Mouse (Mus musculus) brain, embryonic 14.5 days (tissue): ENCODE measurements around the gene Fap.

ENCODE experiments used
- CTCF ChIP-seq: fragments of 200-500 bp; IDR thresholded peaks from 2 replicates; pipeline ENCODE4 v1.5.1; 2012; ENCODE audit warnings: inconsistent platforms, mild to moderate bottlenecking, moderate library complexity, borderline replicate concordance; ENCODE audit not compliant: insufficient read depth, insufficient read length; ENCODE audit errors: extremely low read depth
- POLR2A ChIP-seq: fragments of 200-500 bp; IDR thresholded peaks from 2 replicates; pipeline ENCODE4 v1.6.1; 2012; ENCODE audit warnings: mild to moderate bottlenecking, inconsistent platforms, borderline replicate concordance; ENCODE audit not compliant: poor library complexity, insufficient read depth, insufficient read length, severe bottlenecking; ENCODE audit errors: extremely low read depth

- TF ChIP-seq POLR2A, result no peak
- no peak for TF ChIP-seq CTCF
Measured at GRCm38 (mm10) chr2:62619679-62620078, 45.8 kb upstream of the Fap start.
